Mouse (Mus musculus) C2C12 (cell line): ENCODE data around the gene Dhh.

Experiments
- CEBPB ChIP-seq: IDR thresholded peaks from one replicate; pipeline ENCODE4 v1.6.1; 2011; ENCODE audit warnings: low read depth, mild to moderate bottlenecking, control low read depth, moderate library complexity
- CTCF ChIP-seq: IDR thresholded peaks from one replicate; pipeline ENCODE4 v1.5.1; 2011; ENCODE audit not compliant: control insufficient read depth, insufficient read depth, insufficient read length
- FOSL1 ChIP-seq: IDR thresholded peaks from one replicate; pipeline ENCODE4 v1.8.0; 2011; ENCODE audit warnings: mild to moderate bottlenecking, low read length; ENCODE audit not compliant: poor library complexity, insufficient read depth, severe bottlenecking
- MAX ChIP-seq: IDR thresholded peaks from one replicate; pipeline ENCODE4 v1.6.1; 2011; ENCODE audit warnings: mild to moderate bottlenecking, control low read depth
- MYOD1 ChIP-seq: IDR thresholded peaks from one replicate; pipeline ENCODE4 v1.6.1; 2011; ENCODE audit warnings: low read depth; ENCODE audit not compliant: control insufficient read depth, insufficient read length
- MYOG ChIP-seq: IDR thresholded peaks from one replicate; pipeline ENCODE4 v1.6.1; 2011; ENCODE audit not compliant: control insufficient read depth, insufficient read length; ENCODE audit errors: extremely low read depth
- USF1 ChIP-seq: IDR thresholded peaks from one replicate; pipeline ENCODE4 v1.6.1; 2011; ENCODE audit warnings: low read depth, mild to moderate bottlenecking, control low read depth, moderate library complexity

DNA sequence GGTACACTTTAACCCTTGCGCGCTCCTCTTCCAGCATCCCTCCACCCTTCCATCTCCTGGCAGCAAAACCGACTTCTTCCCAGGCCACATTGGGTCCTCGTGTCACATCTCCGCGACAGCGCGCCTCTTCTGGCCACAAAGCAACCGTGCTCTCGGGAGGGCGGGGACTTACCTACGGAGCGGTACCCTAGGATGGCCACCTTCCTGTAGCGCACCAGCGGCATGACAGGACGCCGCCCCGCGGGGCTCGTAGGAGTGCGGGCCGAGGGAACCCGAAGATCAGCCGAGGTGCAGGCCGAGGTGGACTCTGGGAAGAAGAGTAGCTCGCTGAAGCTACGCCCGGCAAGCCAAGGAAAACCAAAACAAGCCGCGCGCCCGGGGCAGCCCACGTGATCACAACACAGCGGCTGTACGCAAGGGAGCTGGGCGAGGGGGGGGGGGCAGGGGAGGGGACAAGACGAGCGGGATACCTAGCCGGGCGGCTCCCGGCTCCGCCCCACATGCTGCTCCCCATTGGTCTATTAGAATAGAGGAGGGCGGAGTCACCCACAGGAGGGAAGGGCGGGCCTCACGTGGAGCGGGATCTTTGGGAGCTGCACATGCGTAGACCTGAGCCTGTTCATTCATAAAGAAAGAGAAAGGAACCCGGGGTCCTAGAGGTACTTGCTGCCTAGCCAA lies 17.2 kb downstream of the Dhh start:
- TF ChIP-seq CTCF = peak; percentile 44
- no peak for TF ChIP-seq CEBPB
- no peak for TF ChIP-seq MYOD1
- TF ChIP-seq MYOG = no peak
- peak; percentile 88 for TF ChIP-seq MAX
- TF ChIP-seq FOSL1 = no peak
- TF ChIP-seq USF1 = peak; percentile 88
